Mouse (Mus musculus): ENCODE data around the gene Sdcbp2. TPM values are rescaled to one million over a fixed set of nuclear protein-coding genes. Genes with fewer than 3 reads are reported as not detected.
A peak's percentile ranks its signal among the peaks of the same experiment; 100 is the strongest.

The Sdcbp2 gene
- not detected in 2 replicates for total RNA-seq (2014; fragmentation: Nextera tagmentation)
- total RNA-seq (2017) = not detected in 2 replicates

DNA sequence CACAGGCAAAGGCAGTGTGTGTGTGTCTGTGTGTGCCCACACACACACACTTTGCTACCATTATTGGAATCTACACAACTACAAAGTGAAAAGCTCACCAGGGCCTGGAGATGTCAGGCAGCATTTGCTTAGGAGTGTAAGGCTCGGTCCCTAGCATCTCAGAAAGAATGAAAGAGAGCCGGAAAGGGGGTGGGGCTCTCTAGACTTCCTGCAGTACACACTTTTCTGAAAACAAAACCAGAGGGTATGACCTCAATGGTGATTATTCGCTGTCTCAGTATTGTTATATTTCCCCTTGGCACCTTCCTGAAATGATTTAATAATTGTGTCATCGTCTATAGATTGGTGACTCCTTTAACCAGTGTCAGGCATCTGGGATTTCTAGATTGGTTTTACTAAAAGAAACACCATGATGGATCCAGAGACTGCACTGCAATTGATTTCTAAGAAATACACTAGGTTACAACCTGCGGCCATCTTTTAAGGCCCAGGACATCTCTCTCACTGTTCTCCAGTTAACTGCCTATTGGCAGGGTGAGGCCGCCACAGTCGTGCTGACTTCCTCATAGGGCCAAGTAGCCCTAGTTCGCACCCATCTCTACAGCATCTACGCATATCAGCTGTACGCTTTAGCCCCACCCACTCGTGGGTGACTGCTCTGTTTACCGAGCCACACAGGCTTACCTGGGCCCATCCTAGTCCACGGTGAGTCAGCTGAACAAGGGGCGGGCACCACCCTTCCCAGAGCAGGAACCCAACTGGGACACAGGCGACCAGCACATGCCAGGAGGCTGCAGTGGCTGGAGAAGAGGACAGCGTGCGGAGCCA, at the start of gene Sdcbp2:
Gene Sdcbp2, plus strand, starts transcription at position 750 of the 828 bp plus-strand sequence.
- no peak for ATAC-seq (replicated peaks; ENCODE audit: low FRiP score, low TSS enrichment, poor library complexity, severe bottlenecking)

GRCm38 (mm10) chr2:151524324-151525041, 47.9 kb upstream of the Sdcbp2 start:
- peak; percentile 77 for ATAC-seq (replicated peaks; ENCODE audit: low FRiP score, low TSS enrichment, poor library complexity, severe bottlenecking)

- ATAC-seq (replicated peaks; ENCODE audit: low FRiP score, low TSS enrichment, poor library complexity, severe bottlenecking) = no peak
Observed at GRCm38 (mm10) chr2:151525520-151525919, 46.9 kb upstream of the Sdcbp2 start.

DNA sequence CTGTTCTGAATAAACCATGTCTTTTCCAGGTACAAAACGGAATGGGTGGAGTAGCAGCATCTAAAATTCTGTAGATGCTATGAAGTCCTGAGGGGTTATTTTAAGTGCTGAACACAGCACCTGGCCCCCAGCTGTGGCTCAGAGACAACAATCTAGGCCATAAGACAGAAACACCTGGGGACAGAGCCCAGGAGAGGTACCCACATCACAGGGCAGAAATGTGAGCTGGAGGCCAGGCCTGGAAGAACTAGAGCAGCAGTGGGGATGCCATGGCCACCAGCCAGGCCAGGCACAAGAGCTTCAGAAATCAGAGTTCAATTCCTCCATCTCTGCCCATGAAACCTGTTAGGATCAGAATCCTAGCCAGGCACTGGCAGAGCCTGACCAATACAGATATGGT, 44.4 kb upstream of the Sdcbp2 start:
- ATAC-seq (replicated peaks; ENCODE audit: low FRiP score, low TSS enrichment, poor library complexity, severe bottlenecking) = no peak

DNA sequence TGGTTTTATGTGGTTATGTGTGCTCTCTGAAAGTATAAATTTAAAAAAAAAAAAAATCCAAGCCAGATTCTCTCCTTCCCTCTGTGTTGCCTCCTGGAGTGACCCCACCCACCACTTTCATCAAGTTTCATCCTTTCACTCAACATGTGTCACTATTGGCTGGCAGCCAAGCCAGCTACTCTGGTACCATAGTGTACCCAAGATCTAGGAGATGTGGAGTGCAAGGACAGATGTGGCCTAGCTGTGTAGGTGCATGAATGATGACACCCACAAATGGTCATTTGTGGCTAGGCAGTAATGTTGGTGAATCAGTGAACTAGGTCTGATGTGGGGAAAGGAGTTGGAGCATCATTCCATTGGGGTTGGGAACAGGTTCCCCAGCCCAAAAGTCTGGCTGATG, 43.3 kb upstream of the Sdcbp2 start:
- ATAC-seq (replicated peaks; ENCODE audit: low FRiP score, low TSS enrichment, poor library complexity, severe bottlenecking) = no peak

- peak; percentile 88 for ATAC-seq (replicated peaks; ENCODE audit: low FRiP score, low TSS enrichment, poor library complexity, severe bottlenecking)
Observed at GRCm38 (mm10) chr2:151530378-151531230, 41.8 kb upstream of the Sdcbp2 start.

- ATAC-seq (replicated peaks; ENCODE audit: low FRiP score, low TSS enrichment, poor library complexity, severe bottlenecking) = no peak
Observed at GRCm38 (mm10) chr2:151533632-151534031, 38.8 kb upstream of the Sdcbp2 start.

DNA sequence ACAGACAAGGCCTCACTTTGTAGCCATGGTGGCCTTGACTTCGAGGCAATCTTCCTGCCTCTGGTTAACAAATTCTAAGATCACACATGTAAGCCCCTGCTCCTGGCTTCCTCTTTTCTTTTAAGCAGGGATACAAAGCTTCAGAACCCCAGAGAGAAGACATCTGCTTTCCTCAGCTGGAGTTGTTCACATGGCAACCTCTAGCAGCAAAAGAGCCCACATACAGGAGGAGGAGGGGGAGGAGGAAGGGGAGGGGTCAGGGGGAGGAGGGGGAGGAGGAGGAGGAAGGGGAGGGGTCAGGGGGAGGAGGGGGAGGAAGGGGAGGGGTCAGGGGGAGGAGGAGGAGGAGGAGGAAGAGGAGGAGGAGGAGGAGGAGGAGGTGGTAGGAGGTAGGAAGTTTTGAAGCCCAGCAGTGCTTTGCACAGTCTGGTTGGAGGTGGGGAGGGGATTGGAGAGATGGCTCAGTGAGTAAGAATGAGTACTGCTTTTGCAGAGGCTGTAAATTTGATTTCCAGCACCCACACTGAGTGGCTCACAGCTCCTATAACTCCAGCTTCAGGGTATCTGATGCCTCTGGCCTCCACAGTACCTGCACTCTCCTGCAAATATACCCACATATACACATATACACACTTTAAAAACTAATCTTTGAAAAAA, 36.3 kb upstream of the Sdcbp2 start:
- no peak for ATAC-seq (replicated peaks; ENCODE audit: low FRiP score, low TSS enrichment, poor library complexity, severe bottlenecking)

GRCm38 (mm10) chr2:151536618-151536974, 35.8 kb upstream of the Sdcbp2 start:
- peak; percentile 40; the same call in 1 of the 2 replicates for ATAC-seq (replicated peaks; ENCODE audit: low FRiP score, low TSS enrichment, poor library complexity, severe bottlenecking)

DNA sequence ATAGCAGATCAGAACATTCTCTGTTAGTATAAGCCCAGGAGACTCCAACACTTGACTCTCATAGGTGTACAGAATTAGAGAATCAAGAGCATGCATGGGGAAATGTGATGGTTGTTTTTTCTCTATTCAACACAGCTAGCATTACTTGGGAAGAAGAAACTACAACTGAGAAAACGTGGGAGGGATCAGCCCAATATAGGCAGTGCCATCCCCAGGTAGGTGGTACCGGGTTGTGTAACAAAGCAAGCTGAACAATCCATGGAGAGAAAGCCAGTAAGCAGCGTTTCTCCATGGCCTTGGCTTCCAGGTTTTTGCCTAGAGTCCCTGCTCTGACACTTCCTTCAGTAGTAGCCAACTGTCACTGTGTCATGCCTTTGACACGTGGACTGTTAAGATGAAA, 33.8 kb upstream of the Sdcbp2 start:
- ATAC-seq (replicated peaks; ENCODE audit: low FRiP score, low TSS enrichment, poor library complexity, severe bottlenecking) = no peak

GRCm38 (mm10) chr2:151542323-151543062, 29.9 kb upstream of the Sdcbp2 start, which contains the start of gene Fkbp1a:
Fkbp1a (plus strand) TSS chr2:151542483.
- ATAC-seq (replicated peaks; ENCODE audit: low FRiP score, low TSS enrichment, poor library complexity, severe bottlenecking) = peak; percentile 88

GRCm38 (mm10) chr2:151543063-151543895, 29.1 kb upstream of the Sdcbp2 start:
- ATAC-seq (replicated peaks; ENCODE audit: low FRiP score, low TSS enrichment, poor library complexity, severe bottlenecking) = no peak

DNA sequence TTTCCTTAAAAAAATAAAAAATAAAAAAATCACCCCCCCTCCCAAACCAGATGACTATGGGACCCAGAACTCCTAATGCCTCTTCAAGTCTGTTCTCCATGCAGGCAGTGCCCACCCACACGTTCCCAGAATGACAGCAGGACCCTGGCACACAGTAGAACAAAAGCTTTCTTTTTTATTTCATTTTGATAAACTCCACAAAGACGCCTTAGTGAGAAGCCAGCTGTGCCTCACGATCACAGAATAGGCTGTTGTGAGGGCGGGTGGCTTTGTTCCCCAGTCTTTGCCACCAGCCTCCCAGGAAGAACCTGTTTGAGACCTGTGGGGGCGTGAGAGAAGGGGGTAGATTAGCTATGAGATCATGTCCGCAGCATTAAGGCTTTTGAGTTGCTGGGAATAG, 27.7 kb upstream of the Sdcbp2 start:
- no peak for ATAC-seq (replicated peaks; ENCODE audit: low FRiP score, low TSS enrichment, poor library complexity, severe bottlenecking)

GRCm38 (mm10) chr2:151546571-151546970, 25.9 kb upstream of the Sdcbp2 start:
- no peak for ATAC-seq (replicated peaks; ENCODE audit: low FRiP score, low TSS enrichment, poor library complexity, severe bottlenecking)

- ATAC-seq (replicated peaks; ENCODE audit: low FRiP score, low TSS enrichment, poor library complexity, severe bottlenecking) = no peak
Observed at GRCm38 (mm10) chr2:151549615-151550121, 22.8 kb upstream of the Sdcbp2 start.

GRCm38 (mm10) chr2:151562930-151563921, 9.2 kb upstream of the Sdcbp2 start:
- 0 out of 2 replicates have a peak, but pooled peaks have one; percentile 41 for ATAC-seq (replicated peaks; ENCODE audit: low FRiP score, low TSS enrichment, poor library complexity, severe bottlenecking)

Data from megakaryocyte-erythroid progenitor cell, adult 5-6 weeks (primary cell).